Mouse (Mus musculus) large intestine, adult 2 months (tissue): ENCODE data around the gene Gm28044. TPM values are rescaled to one million over a fixed set of nuclear protein-coding genes. Genes with fewer than 3 reads are reported as not detected.

ENCODE experiments used
- polyA plus RNA-seq: library from polyadenylated mRNA; depleted of rRNA; stranded (reverse); fragments of >200 nt; gene quantifications from 2 replicates; pipeline ENCODE4 v1.2.3, GENCODE M21; 2012; rRNA removed

Gene Gm28044
- polyA plus RNA-seq, 1 experiment = not detected

Other genes with a start within 250 kb of the Gm28044 start
- 0.09 and 0.19 TPM in 2 replicates for gene Rslcan18, start 244.3 kb downstream of the Gm28044 start, polyA plus RNA-seq
- 0.16 and 0.26 TPM in 2 replicates for gene Zfp759, start 238.9 kb downstream of the Gm28044 start, polyA plus RNA-seq
- gene Rsl1, start 187.4 kb downstream of the Gm28044 start, polyA plus RNA-seq = 1.4 and 1.7 TPM in 2 replicates
- gene Zfp455, start 166.0 kb downstream of the Gm28044 start, polyA plus RNA-seq = 0.21 and 0.32 TPM in 2 replicates
- gene Zfp458, start 82.1 kb downstream of the Gm28044 start, polyA plus RNA-seq = 0.27 and 0.31 TPM in 2 replicates
- 0.67 and 0.92 TPM in 2 replicates for gene Zfp457, start 54.1 kb downstream of the Gm28044 start, polyA plus RNA-seq
- gene Zfp595, start 28.0 kb downstream of the Gm28044 start, polyA plus RNA-seq = 0.71 and 0.99 TPM in 2 replicates
- 0.38 and 0.42 TPM in 2 replicates for gene Zfp953, start 69 bp upstream of the Gm28044 start, polyA plus RNA-seq
- 0.25 TPM in 1 of 2 replicates, not detected in the other for gene Gm28041, start 15.2 kb upstream of the Gm28044 start, polyA plus RNA-seq
- 0.27 and 0.31 TPM in 2 replicates for gene Zfp456, start 15.3 kb upstream of the Gm28044 start, polyA plus RNA-seq
- gene Zfp429, start 39.3 kb upstream of the Gm28044 start, polyA plus RNA-seq = 2.8 and 5.0 TPM in 2 replicates
- gene Zfp459, start 60.9 kb upstream of the Gm28044 start, polyA plus RNA-seq = 0.49 and 0.74 TPM in 2 replicates
- 0.43 and 0.82 TPM in 2 replicates for gene Zfp874a, start 91.1 kb upstream of the Gm28044 start, polyA plus RNA-seq
- 0.58 and 2.4 TPM in 2 replicates for gene Zfp874b, start 123.7 kb upstream of the Gm28044 start, polyA plus RNA-seq
- gene Zfp58, start 140.0 kb upstream of the Gm28044 start, polyA plus RNA-seq = 0.69 and 1.2 TPM in 2 replicates
- gene Gm26965, start 165.6 kb upstream of the Gm28044 start, polyA plus RNA-seq = not detected in 2 replicates
- 11.9 and 21.7 TPM in 2 replicates for gene Zfp87, start 165.6 kb upstream of the Gm28044 start, polyA plus RNA-seq
- gene Zfp748, start 193.3 kb upstream of the Gm28044 start, polyA plus RNA-seq = 0.99 and 2.7 TPM in 2 replicates
- gene Zfp729b, start 249.2 kb upstream of the Gm28044 start, polyA plus RNA-seq = 0.38 and 0.58 TPM in 2 replicates